Mouse (Mus musculus): ENCODE measurements at regions not wholly inside any gene's neighbourhood (a gene's known extent, or its start where the extent isn't known, plus 50 kb on each side); places are given as distances from the start of the nearest gene placed in this dataset.
"Not testable (repeated sequence)": the region's sequence is repeated elsewhere in the genome, so short reads cannot be mapped to it uniquely, and the experiment has no call there.

DNA sequence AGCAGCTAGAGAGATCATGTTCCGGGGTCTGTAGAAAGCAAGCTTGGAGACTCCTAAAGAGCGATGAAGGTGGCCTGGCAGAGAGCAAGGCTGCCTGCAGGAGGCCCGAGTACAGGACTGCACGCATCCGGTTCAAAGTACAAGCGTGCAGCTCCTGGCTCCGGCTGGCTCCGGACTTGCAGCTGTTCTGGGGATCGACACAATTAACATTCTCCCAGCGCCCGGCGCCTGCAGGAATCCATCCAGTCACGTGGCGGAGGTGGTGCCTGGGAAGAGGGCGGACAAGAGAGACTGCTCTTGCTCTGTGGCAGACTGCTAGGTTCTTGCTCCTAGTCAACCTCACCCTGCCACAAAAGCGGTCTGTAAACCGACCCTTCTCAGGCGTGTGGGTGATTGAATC lies 86.9 kb downstream of the Bdh1 start:
- peak; percentile 91 for DNase-seq (ENCODE audit: extremely low spot score, low spot score)

- no peak for DNase-seq (ENCODE audit: extremely low spot score, low spot score)
Measured at GRCm38 (mm10) chr16:31510097-31510496, 88.0 kb downstream of the Bdh1 start.

DNA sequence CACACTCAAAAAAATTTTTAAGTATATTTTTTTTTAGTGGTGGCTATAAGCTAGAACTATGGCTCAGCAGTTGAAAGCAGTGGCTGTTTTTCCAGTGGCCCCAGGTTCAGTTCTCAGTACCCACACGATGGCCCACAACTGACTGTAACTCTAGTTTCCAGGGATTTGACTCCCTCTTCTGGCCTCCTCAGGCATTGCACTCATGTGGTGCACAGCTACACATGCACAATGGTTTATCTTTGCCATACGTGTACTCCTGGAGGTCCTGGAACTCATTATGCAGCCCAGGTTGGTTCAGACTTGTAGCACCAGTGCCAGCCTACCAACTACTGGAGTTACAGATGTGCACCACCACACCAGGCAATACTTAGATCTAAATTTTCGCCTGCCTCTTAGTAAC lies 96.7 kb downstream of the Bdh1 start:
- DNase-seq (ENCODE audit: extremely low spot score, low spot score): no peak

GRCm38 (mm10) chr16:31520081-31520480 lies 98.0 kb downstream of the Bdh1 start:
- DNase-seq (ENCODE audit: extremely low spot score, low spot score): no peak

- DNase-seq (ENCODE audit: extremely low spot score, low spot score): no peak
Measured at GRCm38 (mm10) chr16:31521786-31522185, 99.7 kb downstream of the Bdh1 start.

DNA sequence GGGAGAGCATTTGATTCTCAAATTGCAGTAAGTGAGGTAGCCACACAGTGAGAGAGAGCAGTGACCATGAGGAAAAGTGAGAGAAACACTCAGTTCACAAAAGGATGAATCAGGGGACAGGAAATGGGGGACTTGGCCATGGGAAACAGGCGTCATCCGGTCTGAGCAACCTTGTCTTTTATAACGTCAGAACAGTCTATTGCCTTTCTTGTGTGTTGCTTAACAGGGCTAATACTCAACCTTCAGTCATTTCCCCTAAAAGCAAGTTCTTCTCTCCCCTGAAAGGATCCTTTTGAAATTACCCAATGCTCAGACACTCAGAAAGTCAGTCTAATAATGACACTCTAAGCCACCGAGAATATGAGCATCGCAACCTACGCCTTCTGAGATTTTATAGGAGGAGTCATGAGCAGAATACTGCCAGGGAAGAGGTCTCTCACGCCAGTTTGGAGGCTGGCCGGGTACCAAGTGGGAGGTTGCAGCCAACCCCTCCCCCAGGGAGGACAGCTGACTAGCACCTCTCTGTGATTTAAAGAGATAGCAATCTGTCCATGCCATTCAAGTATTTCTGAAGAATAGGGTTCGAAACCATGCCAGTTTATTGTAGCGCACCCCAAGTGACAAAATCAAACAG lies 104.7 kb downstream of the Bdh1 start:
- no peak for DNase-seq (ENCODE audit: extremely low spot score, low spot score)

GRCm38 (mm10) chr16:31528596-31529283 lies 106.7 kb downstream of the Bdh1 start:
- no peak for DNase-seq (ENCODE audit: extremely low spot score, low spot score)

DNA sequence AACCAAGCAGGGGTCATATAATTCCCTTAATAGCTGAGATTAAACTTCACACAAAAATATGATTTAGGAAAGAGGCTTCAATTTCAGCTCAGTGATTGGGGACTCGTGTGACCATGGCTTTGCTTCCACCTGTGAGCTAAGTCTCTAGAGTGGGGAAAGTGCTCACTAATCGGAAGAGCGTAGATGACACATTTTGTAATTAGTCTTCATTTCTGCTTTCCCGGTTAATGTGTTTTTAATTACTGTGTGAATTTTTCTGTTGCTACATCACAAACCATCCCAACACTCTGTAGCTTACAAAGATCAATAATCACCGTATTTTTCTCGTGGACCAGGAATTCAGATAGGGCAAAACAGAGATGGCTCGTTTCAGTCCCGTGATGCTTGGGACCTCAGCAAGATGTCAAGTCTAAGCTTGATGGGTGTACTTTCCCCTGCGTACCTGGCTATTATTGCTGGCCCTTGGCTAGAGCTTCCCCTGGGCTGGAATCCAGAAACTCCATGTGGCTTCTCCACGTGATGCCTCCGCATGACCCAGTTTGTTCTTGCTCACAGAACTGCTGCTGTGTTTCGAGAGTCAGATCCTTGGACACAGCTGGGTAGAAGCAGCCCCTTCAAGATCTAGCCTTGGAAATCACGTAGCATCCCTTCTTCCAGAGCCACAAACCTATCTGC lies 107.3 kb downstream of the Bdh1 start:
- DNase-seq (ENCODE audit: extremely low spot score, low spot score): no peak

- DNase-seq (ENCODE audit: extremely low spot score, low spot score): no peak
Measured at GRCm38 (mm10) chr16:31530090-31530489, 108.0 kb downstream of the Bdh1 start.

DNA sequence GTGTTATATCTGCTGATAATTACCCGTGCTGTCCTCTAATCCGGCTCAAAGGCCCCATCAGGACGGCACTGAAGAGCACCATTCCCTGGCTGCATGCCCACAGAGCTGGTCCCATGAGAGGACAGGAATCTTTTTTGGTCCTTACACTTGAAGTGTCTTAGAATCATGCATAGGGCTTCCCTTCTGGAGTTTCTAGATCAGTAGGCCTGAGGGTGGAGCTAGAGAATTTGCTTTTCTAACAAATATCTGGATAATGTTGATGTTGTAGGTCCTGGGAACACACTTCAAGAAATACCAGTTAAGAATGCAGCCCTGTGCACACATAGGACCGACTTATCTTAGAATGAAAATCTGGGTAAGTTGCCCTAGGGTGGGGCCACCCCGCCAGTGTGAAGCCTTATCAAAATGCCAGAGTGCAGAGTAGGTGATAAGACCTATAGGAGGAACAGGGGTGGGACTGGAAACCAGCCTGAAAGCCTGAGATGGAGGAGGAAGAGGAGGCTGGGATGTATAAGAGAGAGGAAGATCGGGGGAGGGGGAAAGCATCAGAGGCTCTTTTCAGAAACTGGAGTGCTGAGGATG lies 111.2 kb downstream of the Bdh1 start:
- no peak for DNase-seq (ENCODE audit: extremely low spot score, low spot score)

GRCm38 (mm10) chr16:31534923-31535523 lies 112.9 kb downstream of the Bdh1 start:
- DNase-seq (ENCODE audit: extremely low spot score, low spot score): peak; percentile 49

DNA sequence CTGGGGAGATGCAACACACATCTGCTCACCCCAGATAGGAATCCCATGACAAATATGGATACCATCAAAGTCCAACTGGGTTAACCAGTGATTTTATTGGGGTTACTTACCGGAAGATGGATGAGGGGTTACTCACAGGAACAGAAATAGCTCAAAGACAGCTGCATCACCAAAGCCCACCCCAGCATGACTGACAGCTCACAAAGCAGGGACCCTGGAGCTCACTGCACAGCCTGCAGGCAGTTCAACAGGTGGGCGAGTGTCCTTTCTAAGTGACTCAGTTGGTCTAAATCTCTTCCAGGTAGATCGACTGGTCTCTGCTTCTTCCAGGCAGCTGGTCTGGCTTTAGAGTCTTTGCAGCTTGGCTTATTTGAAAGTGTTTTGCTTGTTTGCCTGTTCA lies 114.2 kb downstream of the Bdh1 start:
- DNase-seq (ENCODE audit: extremely low spot score, low spot score): no peak

DNA sequence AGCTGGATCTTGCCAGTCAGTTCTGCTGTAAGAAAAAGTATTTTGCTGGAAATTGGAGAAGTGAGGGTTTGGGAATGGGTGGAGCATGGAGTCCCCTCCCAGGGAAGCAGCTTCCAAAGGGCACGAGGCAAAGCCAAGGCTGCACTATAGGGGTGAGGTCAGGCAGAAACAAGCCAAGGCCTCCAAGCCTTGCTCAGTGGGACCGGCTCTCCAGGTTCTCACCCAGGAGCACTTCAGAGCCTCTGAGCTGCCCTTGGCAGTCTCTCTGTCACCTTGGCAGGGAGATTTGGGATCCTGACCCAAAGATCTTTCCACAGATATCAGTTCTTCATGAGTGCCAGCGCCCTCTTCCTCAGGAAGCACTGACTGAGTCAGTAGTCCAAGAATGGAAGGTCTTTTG lies 116.5 kb downstream of the Bdh1 start:
- DNase-seq (ENCODE audit: extremely low spot score, low spot score): no peak

DNA sequence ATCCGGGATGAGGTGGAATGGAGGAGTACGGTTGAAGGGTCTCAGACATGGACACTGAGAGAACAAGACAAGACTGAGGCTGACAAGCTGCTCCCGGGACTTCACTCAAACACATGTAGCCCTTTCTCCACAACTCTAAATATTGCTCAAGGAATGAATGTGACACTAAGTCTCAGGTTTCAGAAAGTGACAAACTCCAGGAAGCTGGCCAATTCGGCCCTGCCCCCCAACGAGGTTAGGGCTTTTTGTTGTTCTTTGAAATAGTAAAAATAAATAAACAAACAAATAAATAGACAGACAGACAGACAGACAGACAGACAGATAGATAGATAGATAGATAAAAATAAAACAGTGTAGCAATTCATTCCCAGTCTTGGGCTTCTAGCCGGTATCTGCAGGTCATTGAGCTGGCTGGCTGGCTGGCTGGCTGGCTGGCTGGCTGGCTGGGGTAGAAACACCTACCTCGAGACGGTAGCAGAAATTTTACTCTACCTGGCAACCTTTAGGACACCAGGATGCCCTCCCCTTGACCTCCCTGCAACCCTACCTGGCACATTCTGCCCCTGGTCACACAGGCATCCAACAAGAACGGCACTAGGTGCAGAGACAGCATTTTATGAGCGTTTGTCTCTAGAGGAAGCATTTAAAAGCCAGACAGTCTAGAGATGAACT lies 119.6 kb upstream of the Dlg1 start:
- DNase-seq (ENCODE audit: extremely low spot score, low spot score): no peak

DNA sequence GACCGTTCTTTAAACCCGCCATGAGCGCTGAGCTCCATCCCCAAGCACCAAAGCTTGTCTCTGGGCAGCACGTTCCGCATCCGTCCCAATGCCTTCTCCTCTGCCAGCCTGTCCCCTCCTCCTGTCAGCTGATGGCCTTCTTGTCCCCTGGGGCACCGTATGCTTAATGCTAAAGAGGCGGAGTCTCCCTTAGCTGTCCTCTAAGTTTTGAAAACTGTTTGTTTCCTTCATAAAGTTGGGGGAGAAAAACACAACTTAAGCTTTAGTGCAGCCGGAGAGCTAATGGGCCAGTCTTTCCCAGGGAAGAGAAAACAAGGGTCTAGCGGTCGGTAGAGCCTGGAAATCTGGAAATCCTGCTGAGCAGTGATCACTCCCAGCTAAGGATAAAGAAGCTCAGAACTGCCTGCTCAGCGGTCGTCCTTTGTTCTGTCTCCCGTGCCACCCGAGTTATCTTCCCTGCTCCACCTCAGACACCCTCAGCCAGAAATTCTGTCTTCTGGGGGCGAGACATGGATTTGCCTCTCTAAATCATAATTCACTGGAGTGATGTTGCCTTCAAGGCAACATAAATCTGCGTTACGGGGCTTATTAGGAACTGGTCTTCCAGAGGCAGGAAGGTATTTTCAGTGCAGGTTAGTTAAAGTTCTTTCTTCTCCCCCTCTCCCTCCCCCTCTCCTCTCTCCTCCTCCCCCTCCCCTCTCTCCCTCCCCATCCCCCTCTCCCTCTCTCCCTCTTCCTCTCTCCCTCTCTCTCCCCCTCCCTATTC lies 117.0 kb upstream of the Dlg1 start:
- DNase-seq (ENCODE audit: extremely low spot score, low spot score): peak; percentile 68

- DNase-seq (ENCODE audit: extremely low spot score, low spot score): peak; percentile 42
Measured at GRCm38 (mm10) chr16:31546828-31547224, 116.4 kb upstream of the Dlg1 start.

DNA sequence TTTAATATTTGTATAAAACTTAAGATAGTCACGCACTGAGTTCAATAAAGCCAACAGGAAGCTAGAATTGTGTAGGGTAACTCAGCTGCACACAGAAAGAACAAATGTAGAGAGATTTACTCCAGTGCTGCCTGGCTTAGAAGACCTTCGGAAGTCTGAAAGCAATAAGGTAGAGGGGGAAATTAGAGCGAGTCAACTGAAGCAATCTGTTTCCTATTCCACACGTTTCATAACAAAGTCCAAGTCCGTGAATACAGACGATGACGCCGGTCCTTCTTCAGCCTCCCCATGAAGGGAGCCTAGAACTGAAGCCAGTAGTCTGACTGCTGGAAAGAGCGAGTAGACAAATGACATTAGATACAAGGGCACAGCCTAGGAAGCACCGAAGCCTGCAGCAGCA lies 115.9 kb upstream of the Dlg1 start:
- DNase-seq (ENCODE audit: extremely low spot score, low spot score): no peak

GRCm38 (mm10) chr16:31549975-31550374 lies 113.3 kb upstream of the Dlg1 start:
- no peak for DNase-seq (ENCODE audit: extremely low spot score, low spot score)

GRCm38 (mm10) chr16:31550539-31550938 lies 112.7 kb upstream of the Dlg1 start:
- DNase-seq (ENCODE audit: extremely low spot score, low spot score): not testable (repeated sequence)

- DNase-seq (ENCODE audit: extremely low spot score, low spot score): peak; percentile 54
Measured at GRCm38 (mm10) chr16:31551416-31552151, 111.7 kb upstream of the Dlg1 start.
